Comparison of ENCODE assay signal across 23 mouse cellular contexts in the genomic region with DNA sequence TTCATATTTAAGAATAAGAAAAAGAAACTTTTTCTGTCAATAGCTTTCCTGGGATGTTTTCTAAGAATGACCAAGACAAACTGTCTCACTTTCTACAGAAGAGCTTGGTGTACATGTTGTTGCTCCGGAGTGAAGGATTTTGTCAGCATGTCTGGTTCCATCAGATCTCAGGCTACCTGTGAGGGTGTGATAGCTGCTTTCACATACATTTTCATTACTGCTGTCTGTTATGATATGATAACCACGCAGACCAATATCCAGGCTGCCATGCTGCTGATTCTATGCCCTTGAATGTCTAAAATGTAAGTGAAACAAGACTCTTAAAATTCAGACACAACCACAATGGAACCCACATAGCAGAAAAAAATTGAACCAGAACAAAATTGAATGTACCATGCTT.
DNase-seq lines count a peak whose midpoint lies in the region; ATAC-seq and TF ChIP-seq lines count a peak whose summit lies in the region.
"Had no signal": no experiment of that assay in that cellular context is flagged by ENCODE, and none has a peak within 500 bp of the region (broad histone marks: within the 10 kb centered on the region; RNA-seq: fewer than 3 reads in every experiment).

No protein-coding gene starts in this region.

- no peaks in the 10 kb centered on the region for H3K36me3 ChIP-seq in MEL (ENCODE audit: control insufficient read depth in 1 of 2, insufficient read depth in 2 of 2, low read length in 2 of 2)
- no peaks in the 10 kb centered on the region for H3K36me3 ChIP-seq in liver, embryonic 13.5 days
- H3K36me3 ChIP-seq in liver, postnatal 0 days (replicated peaks; ENCODE audit: insufficient read depth, low read length): no peaks in the 10 kb centered on the region
- no peaks in the 10 kb centered on the region for H3K36me3 ChIP-seq in hindbrain, embryonic 11.5 days (ENCODE audit: control insufficient read depth, insufficient read depth, low read length)
- H3K36me3 ChIP-seq: embryonic facial prominence, embryonic 13.5 days; G1E; heart, embryonic 10.5 days; hindbrain, embryonic 15.5 days had no signal

- no peak for TF ChIP-seq EP300 in MEL (IDR thresholded peaks at IDR 0.05; ENCODE audit: low read depth in 1 of 2, low read length in 2 of 2)
- peak; percentile 90 for TF ChIP-seq EP300 in liver, postnatal 0 days (IDR thresholded peaks at IDR 0.05; ENCODE audit: low read depth)

- H3K9me3 ChIP-seq in MEL (replicated peaks; ENCODE audit: insufficient read depth, low read length): no peaks in the 10 kb centered on the region
- no peaks in the 10 kb centered on the region for H3K9me3 ChIP-seq in liver, embryonic 13.5 days (replicated peaks)
- no peaks in the 10 kb centered on the region for H3K9me3 ChIP-seq in liver, postnatal 0 days (ENCODE audit: low read length)
- H3K9me3 ChIP-seq in hindbrain, embryonic 11.5 days (ENCODE audit: control insufficient read depth, low read length): no peaks in the 10 kb centered on the region
- H3K9me3 ChIP-seq: embryonic facial prominence, embryonic 13.5 days; G1E; heart, embryonic 10.5 days; hindbrain, embryonic 15.5 days had no signal

- H3K27me3 ChIP-seq in MEL (ENCODE audit: control insufficient read depth in 1 of 2, insufficient read depth in 2 of 2, low read length in 2 of 2): no peaks in the 10 kb centered on the region
- H3K27me3 ChIP-seq in liver, embryonic 13.5 days: no peaks in the 10 kb centered on the region
- no peaks in the 10 kb centered on the region for H3K27me3 ChIP-seq in liver, postnatal 0 days (ENCODE audit: insufficient read depth, low read length)
- H3K27me3 ChIP-seq in hindbrain, embryonic 11.5 days (ENCODE audit: control insufficient read depth, insufficient read depth, low read length): no peaks in the 10 kb centered on the region
- H3K27me3 ChIP-seq: embryonic facial prominence, embryonic 13.5 days; hindbrain, embryonic 15.5 days; Patski had no signal

- H3K79me2 ChIP-seq in MEL (ENCODE audit: control insufficient read depth, insufficient read depth, low read length, poor library complexity): no peaks in the 10 kb centered on the region

- no peak for TF ChIP-seq CTCF in MEL (IDR thresholded peaks at IDR 0.05 in 2 of 3, conservative IDR thresholded peaks at IDR 0.05 in 1 of 3; ENCODE audit: control insufficient read depth in 1 of 3, insufficient read depth in 1 of 3, low read depth in 2 of 3, low read length in 3 of 3, poor library complexity in 1 of 3, severe bottlenecking in 1 of 3)
- TF ChIP-seq CTCF in liver, postnatal 0 days (IDR thresholded peaks at IDR 0.05; ENCODE audit: low read depth): no peak

- intact Hi-C loops in heart, postnatal 14 days (cut with DNase I): no loop called here

- no peak overlapping the region for H3K4me2 ChIP-seq in liver, embryonic 13.5 days
- H3K4me2 ChIP-seq in liver, postnatal 0 days (ENCODE audit: low read depth, low read length): no peak overlapping the region
- H3K4me2 ChIP-seq in hindbrain, embryonic 11.5 days (replicated peaks; ENCODE audit: low read depth, low read length): no peak overlapping the region
- H3K4me2 ChIP-seq: embryonic facial prominence, embryonic 13.5 days; hindbrain, embryonic 15.5 days had no signal

- H3K4me3 ChIP-seq in MEL (ENCODE audit: control insufficient read depth in 1 of 2, insufficient read depth in 1 of 2, low read depth in 2 of 2, low read length in 2 of 2): no peak overlapping the region
- H3K4me3 ChIP-seq in liver, embryonic 13.5 days (replicated peaks): no peak overlapping the region
- H3K4me3 ChIP-seq in liver, postnatal 0 days (ENCODE audit: low read depth, low read length): no peak overlapping the region
- H3K4me3 ChIP-seq in hindbrain, embryonic 11.5 days (ENCODE audit: low read depth, low read length): no peak overlapping the region
- H3K4me3 ChIP-seq: embryonic facial prominence, embryonic 13.5 days; heart, embryonic 10.5 days; hindbrain, embryonic 15.5 days had no signal

- H3K9ac ChIP-seq in MEL (ENCODE audit: control insufficient read depth, low read depth, low read length, poor library complexity, severe bottlenecking): no peak overlapping the region
- H3K9ac ChIP-seq in liver, embryonic 13.5 days: no peak overlapping the region
- H3K9ac ChIP-seq in liver, postnatal 0 days (replicated peaks): no peak overlapping the region
- no peak overlapping the region for H3K9ac ChIP-seq in hindbrain, embryonic 11.5 days (ENCODE audit: low read depth, low read length)
- H3K9ac ChIP-seq: embryonic facial prominence, embryonic 13.5 days; hindbrain, embryonic 15.5 days had no signal

- no peak for TF ChIP-seq POLR2A in MEL (IDR thresholded peaks at IDR 0.05; ENCODE audit: control insufficient read depth in 1 of 2, insufficient read depth in 1 of 2, low read depth in 1 of 2, low read length in 2 of 2, poor library complexity in 1 of 2)

- WGBS in liver, embryonic 13.5 days (ENCODE audit: insufficient replicate concordance): 31% methylated on average over 2 of the region's 2 CpGs
- WGBS in liver, postnatal 0 days (ENCODE audit: insufficient replicate concordance): 51% methylated on average over 2 of the region's 2 CpGs
- WGBS in hindbrain, embryonic 11.5 days: 85% methylated on average over 2 of the region's 2 CpGs

- ATAC-seq in erythroblast, adult 5-6 weeks (replicated peaks; ENCODE audit: low FRiP score, poor library complexity, severe bottlenecking): peak; percentile 60
- peak; percentile 94 for ATAC-seq in liver, embryonic 13.5 days (ENCODE audit: low read depth)
- ATAC-seq in liver, postnatal 0 days: peak; percentile 90
- ATAC-seq in hindbrain, embryonic 11.5 days (ENCODE audit: low FRiP score): no peak
- ATAC-seq: activated CD4-positive, CD25-positive, alpha-beta regulatory T cell, adult 4 months; CD4-positive, CD25-positive, alpha-beta regulatory T cell, adult 4 months; forebrain, embryonic 14.5 days; Patski had no signal

- no peak overlapping the region for H3K27ac ChIP-seq in MEL (ENCODE audit: control insufficient read depth, low read depth, low read length)
- no peak overlapping the region for H3K27ac ChIP-seq in liver, embryonic 13.5 days
- H3K27ac ChIP-seq in liver, postnatal 0 days (ENCODE audit: low read depth): no peak overlapping the region
- H3K27ac ChIP-seq in hindbrain, embryonic 11.5 days (ENCODE audit: low read depth, low read length): no peak overlapping the region
- H3K27ac ChIP-seq: embryonic facial prominence, embryonic 13.5 days; heart, embryonic 10.5 days; hindbrain, embryonic 15.5 days had no signal

- no peaks in the 10 kb centered on the region for H3K4me1 ChIP-seq in MEL (ENCODE audit: control insufficient read depth in 1 of 2, insufficient read depth in 2 of 2, low read length in 2 of 2)
- no peaks in the 10 kb centered on the region for H3K4me1 ChIP-seq in liver, embryonic 13.5 days (replicated peaks)
- H3K4me1 ChIP-seq in liver, postnatal 0 days (ENCODE audit: insufficient read depth): no peaks in the 10 kb centered on the region
- no peaks in the 10 kb centered on the region for H3K4me1 ChIP-seq in hindbrain, embryonic 11.5 days (replicated peaks; ENCODE audit: control insufficient read depth, insufficient read depth, low read length)
- H3K4me1 ChIP-seq: embryonic facial prominence, embryonic 13.5 days; heart, embryonic 10.5 days; hindbrain, embryonic 15.5 days had no signal

- no peak for TF ChIP-seq RAD21 in MEL (IDR thresholded peaks at IDR 0.05; ENCODE audit: low read depth, low read length)

- DNase-seq in MEL (ENCODE audit: low read depth, low spot score) (peak; percentile 10), MN1 (ENCODE audit: low spot score) (no peak)
- peak; percentile 16 for DNase-seq in liver, embryonic 13.5 days
- no peak for DNase-seq in liver, postnatal 0 days
- DNase-seq in heart, postnatal 14 days: no peak
- no peak for DNase-seq in hindbrain, embryonic 11.5 days (ENCODE audit: low spot score)
- DNase-seq in testis, postnatal 10 days (ENCODE audit: low spot score): no peak
- DNase-seq: adrenal gland, postnatal 25 days; B cell, adult 2 months; cerebellum, adult 11 months; cerebellum, adult 8-10 months; cerebellum, postnatal 25 days; heart, adult 18-20 months; heart, postnatal 10 days had no signal

TF ChIP-seq in MEL, 35 proteins besides CTCF, POLR2A, EP300 and RAD21:
- TF ChIP-seq TCF12 (IDR thresholded peaks at IDR 0.05; ENCODE audit: low read depth, low read length): 0 out of 2 replicates have a peak, but pooled peaks have one; percentile 19
- no peak for TF ChIP-seq CHD1 (IDR thresholded peaks at IDR 0.05; ENCODE audit: low read depth, low read length)

Comparison
In these comparisons a context has a peak if more than half of its experiments do, and no peak if none do; other contexts are left out.
1. DNase-seq: peak in MEL (single experiment) and liver, embryonic 13.5 days (single experiment); none in liver, postnatal 0 days (single experiment), heart, postnatal 14 days (0 of 2), MN1 (single experiment), hindbrain, embryonic 11.5 days (single experiment) and testis, postnatal 10 days (single experiment).